23 mouse cellular contexts compared by ENCODE assay signal in genomic region chr3:117459507-117459906, GRCm38 (mm10).
"Had no signal": no experiment of that assay in that cellular context is flagged by ENCODE, and none has a peak within 500 bp of the region (broad histone marks: within the 10 kb centered on the region; RNA-seq: fewer than 3 reads in every experiment).

No protein-coding gene starts in this region.

- H3K4me2 ChIP-seq: limb, embryonic 12.5 days; limb, embryonic 15.5 days; liver, embryonic 11.5 days; liver, embryonic 15.5 days; lung, embryonic 15.5 days; midbrain, embryonic 13.5 days; neural tube, embryonic 13.5 days; stomach, embryonic 15.5 days had no signal

- H3K9me3 ChIP-seq: limb, embryonic 12.5 days; limb, embryonic 15.5 days; liver, embryonic 15.5 days; lung, embryonic 15.5 days; megakaryocyte, embryonic 14.5 days; midbrain, embryonic 10.5 days; midbrain, embryonic 13.5 days; neural tube, embryonic 13.5 days; stomach, embryonic 15.5 days had no signal

- H3K4me1 ChIP-seq: limb, embryonic 12.5 days; limb, embryonic 15.5 days; liver, embryonic 15.5 days; lung, embryonic 15.5 days; megakaryocyte, embryonic 14.5 days; midbrain, embryonic 10.5 days; midbrain, embryonic 13.5 days; neural tube, embryonic 13.5 days; stomach, embryonic 15.5 days had no signal

- H3K9ac ChIP-seq: limb, embryonic 12.5 days; limb, embryonic 15.5 days; liver, embryonic 15.5 days; lung, embryonic 15.5 days; midbrain, embryonic 13.5 days; neural tube, embryonic 13.5 days; stomach, embryonic 15.5 days had no signal

- ATAC-seq: midbrain, embryonic 13.5 days; midbrain, embryonic 16.5 days had no signal

- DNase-seq: kidney, adult 9 months; kidney, postnatal 14 days; kidney, postnatal 4 days; left cerebral cortex, postnatal 4 days; lung, adult 18-20 months; lung, postnatal 10 days; lung, postnatal 36 days; right cerebral cortex, postnatal 25 days; spleen, adult 18-20 months; thymus, postnatal 14 days; thymus, postnatal 4 days had no signal

- H3K36me3 ChIP-seq: limb, embryonic 12.5 days; limb, embryonic 15.5 days; liver, embryonic 15.5 days; lung, embryonic 15.5 days; midbrain, embryonic 10.5 days; midbrain, embryonic 13.5 days; neural tube, embryonic 13.5 days; stomach, embryonic 15.5 days had no signal

- H3K4me3 ChIP-seq: limb, embryonic 12.5 days; limb, embryonic 15.5 days; liver, embryonic 15.5 days; lung, embryonic 15.5 days; megakaryocyte, embryonic 14.5 days; midbrain, embryonic 10.5 days; midbrain, embryonic 13.5 days; myocyte; neural tube, embryonic 13.5 days; stomach, embryonic 15.5 days had no signal

- H3K27me3 ChIP-seq: limb, embryonic 12.5 days; limb, embryonic 15.5 days; liver, embryonic 15.5 days; lung, embryonic 15.5 days; megakaryocyte, embryonic 14.5 days; midbrain, embryonic 13.5 days; neural tube, embryonic 13.5 days; stomach, embryonic 15.5 days had no signal

- H3K27ac ChIP-seq: limb, embryonic 12.5 days; limb, embryonic 15.5 days; liver, embryonic 15.5 days; lung, embryonic 15.5 days; midbrain, embryonic 10.5 days; midbrain, embryonic 13.5 days; neural tube, embryonic 13.5 days; stomach, embryonic 15.5 days had no signal
